Mouse (Mus musculus): ENCODE data around the gene Abcc4. TPM values are rescaled to one million over a fixed set of nuclear protein-coding genes. Genes with fewer than 3 reads are reported as not detected.

Abcc4 gene
- total and polyA plus RNA-seq, 2 experiments: 0.89 to 3.0 TPM

DNA sequence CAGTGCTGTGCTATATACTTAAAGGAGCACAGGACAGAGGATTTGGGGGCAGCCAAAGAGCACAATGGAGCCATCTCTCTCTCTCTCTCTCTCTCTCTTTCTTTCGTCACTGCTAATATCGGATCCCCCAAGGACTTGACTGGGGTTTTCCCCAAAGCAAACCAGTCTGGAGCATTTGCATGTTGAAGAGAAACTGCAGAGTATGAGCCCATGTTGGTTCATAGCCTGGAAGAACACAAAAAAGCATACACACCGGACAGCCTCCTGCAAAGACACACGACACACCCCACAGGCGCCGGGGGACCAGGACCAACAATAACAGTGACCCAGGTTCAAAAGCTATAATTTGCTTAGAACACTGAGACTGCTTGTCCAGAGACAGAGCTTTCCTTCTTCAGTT, 14.1 kb downstream of the Abcc4 start:
- DNase-seq (ENCODE audit: extremely low read depth, low read depth, low spot score): no peak
- no peaks in the 10 kb centered on the region for H3K36me3 ChIP-seq (ENCODE audit: control insufficient read depth, insufficient read depth, low read length)
- H3K4me3 ChIP-seq (ENCODE audit: insufficient read depth, low read depth, low read length): no peak overlapping the region
- H3K9ac ChIP-seq (ENCODE audit: low read depth, low read length): no peak overlapping the region
- no peak overlapping the region; the same call in 1 of the 2 replicates for H3K27ac ChIP-seq (replicated peaks; ENCODE audit: insufficient read depth, low read depth, low read length)
- WGBS: 85% methylated on average over 6 of the region's 6 CpGs
- TF ChIP-seq POLR2A (IDR thresholded peaks at IDR 0.05; ENCODE audit: extremely low read depth, insufficient read depth, low read length) (no peak), CTCF (IDR thresholded peaks at IDR 0.05; ENCODE audit: low read depth, low read length) (no peak)
- H3K27me3 ChIP-seq (ENCODE audit: control insufficient read depth, insufficient read depth, low read length): no peaks in the 10 kb centered on the region; the same call in 1 of the 2 replicates
- H3K79me2 ChIP-seq (ENCODE audit: control insufficient read depth, insufficient read depth, low read length): no peaks in the 10 kb centered on the region
- H3K4me1 ChIP-seq (ENCODE audit: control insufficient read depth, insufficient read depth, low read length): peaks cover 2% of the 10 kb centered on the region; the same call in 1 of the 2 replicates

DNA sequence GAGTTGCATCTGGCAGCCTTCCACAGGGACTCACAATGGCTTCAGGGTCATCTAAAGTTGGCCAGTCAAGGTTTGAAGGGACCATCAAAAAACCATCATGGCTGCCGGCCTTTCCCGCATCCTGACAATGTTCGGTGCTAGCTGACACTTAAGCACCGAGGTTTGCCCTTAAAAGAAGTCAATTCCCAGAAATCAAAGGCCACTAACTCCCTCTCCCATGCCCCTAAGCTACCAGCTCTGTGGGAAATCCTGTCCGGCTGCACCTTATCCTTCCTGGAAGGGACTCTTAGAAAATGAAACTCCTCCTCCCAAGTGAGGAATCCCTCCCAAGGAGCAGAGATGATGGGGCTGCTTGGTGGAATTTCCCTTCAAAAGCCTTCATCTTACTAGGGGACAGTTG, 14.6 kb downstream of the Abcc4 start:
- Histone ChIP-seq H3K9ac (ENCODE audit: low read depth, low read length) (no peak overlapping the region), H3K4me1 (ENCODE audit: control insufficient read depth, insufficient read depth, low read length) (peaks cover 2% of the 10 kb centered on the region; the same call in 1 of the 2 replicates), H3K79me2 (ENCODE audit: control insufficient read depth, insufficient read depth, low read length) (no peaks in the 10 kb centered on the region), H3K4me3 (ENCODE audit: insufficient read depth, low read depth, low read length) (no peak overlapping the region), H3K27ac (replicated peaks; ENCODE audit: insufficient read depth, low read depth, low read length) (peak overlapping the region; percentile 36; the same call in 1 of the 2 replicates), H3K27me3 (ENCODE audit: control insufficient read depth, insufficient read depth, low read length) (no peaks in the 10 kb centered on the region; the same call in 1 of the 2 replicates), H3K36me3 (ENCODE audit: control insufficient read depth, insufficient read depth, low read length) (no peaks in the 10 kb centered on the region)
- no peak for TF ChIP-seq POLR2A (IDR thresholded peaks at IDR 0.05; ENCODE audit: extremely low read depth, insufficient read depth, low read length)
- no peak for TF ChIP-seq CTCF (IDR thresholded peaks at IDR 0.05; ENCODE audit: low read depth, low read length)
- no peak for DNase-seq (ENCODE audit: extremely low read depth, low read depth, low spot score)
- 77% methylated on average over 5 of the region's 5 CpGs for WGBS

DNA sequence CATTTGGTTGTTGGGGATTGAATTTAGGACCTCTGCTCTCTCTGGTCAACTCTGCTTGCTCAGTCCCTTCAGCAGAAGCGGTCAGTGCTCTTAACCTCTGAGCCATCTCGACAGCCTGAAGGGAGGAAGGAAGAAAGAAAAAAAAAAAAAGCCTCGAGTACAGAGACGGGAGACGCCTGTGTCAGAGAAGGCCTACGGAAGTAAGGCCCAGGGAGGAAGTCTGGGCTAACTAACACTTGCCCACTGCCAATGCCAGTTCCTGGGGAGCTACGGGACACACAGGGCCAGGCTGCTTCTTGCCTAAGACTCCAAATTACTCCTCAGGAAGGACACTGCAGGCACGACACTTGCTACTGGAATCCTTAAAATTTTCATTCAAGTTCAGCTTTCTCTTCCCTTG, 15.1 kb downstream of the Abcc4 start:
- Histone ChIP-seq H3K9ac (ENCODE audit: low read depth, low read length) (no peak overlapping the region), H3K79me2 (ENCODE audit: control insufficient read depth, insufficient read depth, low read length) (no peaks in the 10 kb centered on the region), H3K4me3 (ENCODE audit: insufficient read depth, low read depth, low read length) (no peak overlapping the region), H3K36me3 (ENCODE audit: control insufficient read depth, insufficient read depth, low read length) (no peaks in the 10 kb centered on the region), H3K4me1 (ENCODE audit: control insufficient read depth, insufficient read depth, low read length) (peaks cover 2% of the 10 kb centered on the region; the same call in 1 of the 2 replicates), H3K27ac (replicated peaks; ENCODE audit: insufficient read depth, low read depth, low read length) (peak overlapping the region; percentile 36), H3K27me3 (ENCODE audit: control insufficient read depth, insufficient read depth, low read length) (no peaks in the 10 kb centered on the region; the same call in 1 of the 2 replicates)
- 63% methylated on average over 8 of the region's 8 CpGs for WGBS
- TF ChIP-seq CTCF (IDR thresholded peaks at IDR 0.05; ENCODE audit: low read depth, low read length) (no peak), POLR2A (IDR thresholded peaks at IDR 0.05; ENCODE audit: extremely low read depth, insufficient read depth, low read length) (no peak)
- DNase-seq (ENCODE audit: extremely low read depth, low read depth, low spot score): no peak

DNA sequence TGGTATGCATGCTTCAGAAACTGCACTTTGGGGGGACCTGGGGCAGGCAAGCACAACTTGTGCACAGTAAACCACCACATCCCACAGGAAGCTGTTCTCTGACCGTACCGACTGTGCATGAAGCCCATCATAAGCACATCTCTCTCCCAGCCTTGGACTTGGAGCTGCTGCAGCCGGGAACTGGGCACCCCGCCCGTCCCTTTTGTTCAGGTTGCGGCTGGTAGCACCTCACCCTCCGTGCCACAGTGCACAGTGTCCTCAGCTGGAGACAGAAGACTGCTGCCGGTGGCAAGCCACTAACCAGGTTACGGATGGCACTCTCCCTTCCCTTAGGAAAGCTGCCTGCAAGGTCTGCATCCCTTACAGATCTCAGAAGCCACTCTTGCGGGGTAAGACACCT, 15.7 kb downstream of the Abcc4 start:
- TF ChIP-seq POLR2A (IDR thresholded peaks at IDR 0.05; ENCODE audit: extremely low read depth, insufficient read depth, low read length) (no peak), CTCF (IDR thresholded peaks at IDR 0.05; ENCODE audit: low read depth, low read length) (no peak)
- H3K9ac ChIP-seq (ENCODE audit: low read depth, low read length): no peak overlapping the region
- no peak for DNase-seq (ENCODE audit: extremely low read depth, low read depth, low spot score)
- no peak overlapping the region for H3K27ac ChIP-seq (replicated peaks; ENCODE audit: insufficient read depth, low read depth, low read length)
- no peaks in the 10 kb centered on the region for H3K36me3 ChIP-seq (ENCODE audit: control insufficient read depth, insufficient read depth, low read length)
- 90% methylated on average over 10 of the region's 10 CpGs for WGBS
- peaks cover 2% of the 10 kb centered on the region; the same call in 1 of the 2 replicates for H3K4me1 ChIP-seq (ENCODE audit: control insufficient read depth, insufficient read depth, low read length)
- no peaks in the 10 kb centered on the region for H3K79me2 ChIP-seq (ENCODE audit: control insufficient read depth, insufficient read depth, low read length)
- H3K27me3 ChIP-seq (ENCODE audit: control insufficient read depth, insufficient read depth, low read length): no peaks in the 10 kb centered on the region; the same call in 1 of the 2 replicates
- no peak overlapping the region for H3K4me3 ChIP-seq (ENCODE audit: insufficient read depth, low read depth, low read length)

DNA sequence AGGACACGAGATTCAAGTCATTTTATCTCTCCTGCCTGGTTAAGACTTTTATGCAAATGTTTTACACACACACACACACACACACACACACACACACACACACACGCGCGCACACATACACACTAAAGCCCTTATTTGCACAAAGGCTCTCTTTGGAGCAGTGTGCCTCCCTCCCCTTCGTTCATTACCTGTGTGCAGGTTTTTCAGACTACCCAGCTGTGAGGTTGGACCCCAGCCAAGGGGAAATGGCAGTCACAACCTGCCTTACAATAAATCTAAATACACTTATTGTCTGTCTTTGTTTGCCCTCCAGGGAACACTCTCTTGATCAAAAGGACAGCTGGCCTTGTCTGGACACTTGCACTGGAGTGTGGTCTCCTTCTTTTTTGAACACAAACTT, 17.4 kb downstream of the Abcc4 start:
- DNase-seq (ENCODE audit: extremely low read depth, low read depth, low spot score): no peak
- H3K27ac ChIP-seq (replicated peaks; ENCODE audit: insufficient read depth, low read depth, low read length): no peak overlapping the region
- H3K27me3 ChIP-seq (ENCODE audit: control insufficient read depth, insufficient read depth, low read length): no peaks in the 10 kb centered on the region; the same call in 1 of the 2 replicates
- TF ChIP-seq CTCF (IDR thresholded peaks at IDR 0.05; ENCODE audit: low read depth, low read length) (no peak), POLR2A (IDR thresholded peaks at IDR 0.05; ENCODE audit: extremely low read depth, insufficient read depth, low read length) (no peak)
- no peak overlapping the region for H3K4me3 ChIP-seq (ENCODE audit: insufficient read depth, low read depth, low read length)
- H3K4me1 ChIP-seq (ENCODE audit: control insufficient read depth, insufficient read depth, low read length): no peaks in the 10 kb centered on the region
- no peaks in the 10 kb centered on the region for H3K36me3 ChIP-seq (ENCODE audit: control insufficient read depth, insufficient read depth, low read length)
- no peaks in the 10 kb centered on the region for H3K79me2 ChIP-seq (ENCODE audit: control insufficient read depth, insufficient read depth, low read length)
- 81% methylated on average over 5 of the region's 5 CpGs for WGBS
- no peak overlapping the region for H3K9ac ChIP-seq (ENCODE audit: low read depth, low read length)

DNA sequence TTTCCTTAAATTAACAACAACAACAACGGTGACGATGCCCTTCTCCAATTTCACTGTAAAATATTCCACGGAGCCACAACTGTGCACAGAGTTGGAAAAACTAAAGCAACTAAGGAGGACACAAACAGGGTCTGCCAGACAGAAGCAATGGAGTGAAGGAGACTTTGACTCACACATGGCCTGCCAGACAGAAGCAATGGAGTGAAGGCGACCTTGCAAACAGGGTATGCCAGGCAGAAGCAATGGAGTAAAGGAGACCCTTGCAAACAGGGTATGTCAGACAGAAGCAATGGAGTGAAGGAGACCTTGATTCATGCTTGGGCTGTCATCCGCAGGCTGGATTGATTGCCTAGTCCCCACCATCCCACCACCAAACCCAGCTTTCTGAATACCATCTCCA, 19.2 kb downstream of the Abcc4 start:
- TF ChIP-seq POLR2A (IDR thresholded peaks at IDR 0.05; ENCODE audit: extremely low read depth, insufficient read depth, low read length) (no peak), CTCF (IDR thresholded peaks at IDR 0.05; ENCODE audit: low read depth, low read length) (no peak)
- H3K36me3 ChIP-seq (ENCODE audit: control insufficient read depth, insufficient read depth, low read length): no peaks in the 10 kb centered on the region
- H3K27ac ChIP-seq (replicated peaks; ENCODE audit: insufficient read depth, low read depth, low read length): no peak overlapping the region
- 92% methylated on average over 5 of the region's 5 CpGs for WGBS
- H3K27me3 ChIP-seq (ENCODE audit: control insufficient read depth, insufficient read depth, low read length): peaks cover 2% of the 10 kb centered on the region; the same call in 1 of the 2 replicates
- no peaks in the 10 kb centered on the region for H3K79me2 ChIP-seq (ENCODE audit: control insufficient read depth, insufficient read depth, low read length)
- no peak for DNase-seq (ENCODE audit: extremely low read depth, low read depth, low spot score)
- H3K4me1 ChIP-seq (ENCODE audit: control insufficient read depth, insufficient read depth, low read length): no peaks in the 10 kb centered on the region
- H3K4me3 ChIP-seq (ENCODE audit: insufficient read depth, low read depth, low read length): no peak overlapping the region
- H3K9ac ChIP-seq (ENCODE audit: low read depth, low read length): no peak overlapping the region

Measured in liver, adult 2 months (tissue).